Mouse (Mus musculus): Measurements from ENCODE around the gene Gpr132.

DNA sequence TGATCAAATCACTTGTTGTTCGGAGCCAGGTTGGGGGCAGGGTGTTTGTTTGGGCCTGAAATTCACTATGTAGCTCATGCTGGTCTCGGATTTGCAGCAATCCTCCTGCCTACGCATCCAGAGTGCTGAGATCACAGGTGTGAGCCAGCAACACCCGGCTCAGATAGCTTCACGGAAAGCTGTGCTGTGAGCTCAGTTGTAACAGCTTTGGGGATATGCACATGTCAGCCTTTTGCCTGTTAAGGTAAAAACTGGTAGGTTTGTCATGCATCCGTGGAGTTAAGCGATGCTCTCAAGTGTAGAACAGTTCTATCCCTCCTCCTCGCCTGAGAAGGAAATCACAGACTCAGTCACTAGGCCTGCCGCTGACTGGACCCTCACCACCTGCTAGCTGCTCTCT, 32.6 kb upstream of the Gpr132 start:
- TF ChIP-seq CTCF (conservative IDR thresholded peaks at IDR 0.05 in 1 of 2, IDR thresholded peaks at IDR 0.05 in 1 of 2; ENCODE audit: low read depth in 2 of 2, low read length in 2 of 2) (no peak), EP300 (IDR thresholded peaks at IDR 0.05; ENCODE audit: low read length) (no peak), JUN (IDR thresholded peaks at IDR 0.05; ENCODE audit: insufficient read depth, low read depth, low read length) (no peak), MAX (IDR thresholded peaks at IDR 0.05; ENCODE audit: low read length) (no peak), HCFC1 (IDR thresholded peaks at IDR 0.05; ENCODE audit: low read depth, low read length) (no peak)
